Mouse (Mus musculus): ENCODE results near the gene Zfp61. TPM values are rescaled to one million over a fixed set of nuclear protein-coding genes. Genes with fewer than 3 reads are reported as not detected.
A peak's percentile ranks its signal among the peaks of the same experiment; 100 is the strongest.

Zfp61 gene
- total RNA-seq (2015; ENCODE audit: low replicate concordance) (1.2 and 2.1 TPM in 2 replicates), total RNA-seq (2017; ENCODE audit: low replicate concordance) (0.77 and 4.0 TPM in 2 replicates)

DNA sequence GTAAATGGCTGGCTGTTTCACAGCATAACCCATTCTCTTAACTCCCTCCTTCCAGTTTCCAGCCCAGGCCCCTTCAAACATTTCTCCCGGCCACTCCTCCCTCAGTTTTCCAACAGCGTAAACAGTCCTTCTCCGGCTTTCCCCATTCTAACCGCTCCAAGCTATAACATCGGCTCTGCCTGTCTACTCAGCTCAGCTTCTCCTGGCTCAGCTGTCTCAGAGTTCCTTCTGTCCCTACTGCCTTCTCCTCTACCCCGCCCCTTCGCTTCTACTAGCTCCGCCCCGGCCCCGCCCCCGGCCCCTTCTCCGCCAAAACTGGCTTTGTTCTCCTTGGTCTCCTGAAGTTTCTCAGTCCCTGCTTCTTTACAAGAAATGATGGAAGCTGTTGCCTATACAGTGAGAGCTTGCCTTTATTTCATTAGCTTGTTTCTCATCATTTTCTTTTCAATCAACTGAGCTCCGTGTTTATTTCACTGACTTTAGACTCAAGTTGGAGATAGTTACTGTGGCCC is at the start of gene Zfp61:
Gene Zfp61, minus strand, starts transcription at position 462 of the 512 bp plus-strand sequence.
- ATAC-seq (replicated peaks; ENCODE audit: low FRiP score, poor library complexity, severe bottlenecking): peak; percentile 81

- ATAC-seq (replicated peaks; ENCODE audit: low FRiP score, poor library complexity, severe bottlenecking): no peak
Measured at GRCm38 (mm10) chr7:24348896-24349295, 47.9 kb upstream of the Zfp61 start, which contains the start of gene Lypd5. Gene Lypd5, plus strand, starts transcription at chr7:24349196.

DNA sequence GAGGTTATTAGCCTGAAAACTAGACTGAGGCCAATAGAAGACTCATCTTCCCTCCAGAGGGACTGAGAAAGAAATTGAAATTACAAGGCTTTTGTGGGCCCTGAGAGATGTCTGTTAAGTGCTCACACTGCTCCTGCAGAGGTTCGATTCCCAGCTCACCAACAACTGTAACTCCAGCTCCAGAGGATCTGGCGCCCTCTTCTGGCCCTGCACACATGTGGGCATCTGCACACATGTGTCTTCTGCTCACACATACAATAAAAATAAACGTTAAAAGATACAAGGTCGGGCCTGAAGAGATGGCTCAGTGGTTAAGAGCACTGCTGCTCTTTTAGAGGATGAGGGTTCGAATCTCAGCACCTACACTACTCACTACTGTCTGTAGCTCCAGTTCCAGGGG is 45.4 kb upstream of the Zfp61 start:
- ATAC-seq (replicated peaks; ENCODE audit: low FRiP score, poor library complexity, severe bottlenecking): no peak

GRCm38 (mm10) chr7:24343701-24344272 is 42.8 kb upstream of the Zfp61 start:
- ATAC-seq (replicated peaks; ENCODE audit: low FRiP score, poor library complexity, severe bottlenecking): no peak

DNA sequence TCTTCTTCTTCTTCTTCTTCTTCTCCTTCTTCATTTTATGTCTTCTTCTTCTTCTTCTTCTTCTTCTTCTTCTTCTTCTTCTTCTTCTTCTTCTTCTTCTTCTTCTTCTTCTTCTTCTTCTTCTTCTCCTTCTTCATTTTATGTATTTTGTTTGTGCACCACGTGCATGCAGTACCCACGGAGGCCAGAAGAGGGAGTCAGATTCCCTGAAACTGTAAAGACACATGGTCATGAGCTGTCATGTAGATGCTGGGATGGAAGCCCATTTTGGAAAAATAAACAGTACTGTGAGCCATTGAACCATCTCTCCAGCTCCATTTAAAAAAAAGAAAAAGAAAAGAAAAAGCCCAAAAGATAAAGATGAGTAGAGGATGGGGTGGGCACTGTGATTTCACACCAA is 37.2 kb upstream of the Zfp61 start:
- no peak for ATAC-seq (replicated peaks; ENCODE audit: low FRiP score, poor library complexity, severe bottlenecking)

GRCm38 (mm10) chr7:24335699-24336309 is 34.8 kb upstream of the Zfp61 start:
- ATAC-seq (replicated peaks; ENCODE audit: low FRiP score, poor library complexity, severe bottlenecking): peak; percentile 76; the same call in 1 of the 2 replicates

GRCm38 (mm10) chr7:24333304-24333986 is 32.4 kb upstream of the Zfp61 start, which contains the start of gene Tescl:
Gene Tescl, minus strand, starts transcription at chr7:24333936.
- no peak for ATAC-seq (replicated peaks; ENCODE audit: low FRiP score, poor library complexity, severe bottlenecking)

- no peak for ATAC-seq (replicated peaks; ENCODE audit: low FRiP score, poor library complexity, severe bottlenecking)
Measured at GRCm38 (mm10) chr7:24327281-24327975, 26.4 kb upstream of the Zfp61 start.

GRCm38 (mm10) chr7:24326273-24327135 is 25.5 kb upstream of the Zfp61 start:
- no peak for ATAC-seq (replicated peaks; ENCODE audit: low FRiP score, poor library complexity, severe bottlenecking)

GRCm38 (mm10) chr7:24325675-24326128 is 24.7 kb upstream of the Zfp61 start:
- ATAC-seq (replicated peaks; ENCODE audit: low FRiP score, poor library complexity, severe bottlenecking): no peak

DNA sequence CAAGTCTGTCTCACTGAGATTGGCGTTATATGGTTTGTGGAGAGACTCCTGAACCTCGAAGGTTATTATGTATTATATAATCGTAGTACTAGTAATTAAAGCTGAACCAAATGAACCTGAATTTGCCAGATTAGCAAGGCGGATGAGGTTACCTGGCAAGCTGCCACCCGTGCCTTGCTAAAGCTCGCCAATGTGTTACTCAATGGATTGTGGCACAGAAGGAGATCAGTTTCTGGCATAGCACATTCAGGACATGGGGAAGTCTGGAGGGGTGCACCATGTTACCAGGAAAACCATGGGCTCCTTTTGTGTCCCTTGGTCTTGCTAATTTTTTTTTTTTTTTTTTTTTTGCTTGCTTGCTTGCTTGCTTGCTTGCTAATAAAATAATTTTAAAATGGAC is 24.2 kb upstream of the Zfp61 start:
- no peak for ATAC-seq (replicated peaks; ENCODE audit: low FRiP score, poor library complexity, severe bottlenecking)

- no peak for ATAC-seq (replicated peaks; ENCODE audit: low FRiP score, poor library complexity, severe bottlenecking)
Measured at GRCm38 (mm10) chr7:24322593-24322992, 21.6 kb upstream of the Zfp61 start.

- no peak for ATAC-seq (replicated peaks; ENCODE audit: low FRiP score, poor library complexity, severe bottlenecking)
Measured at GRCm38 (mm10) chr7:24318942-24319341, 17.9 kb upstream of the Zfp61 start.

GRCm38 (mm10) chr7:24316567-24317092 is 15.6 kb upstream of the Zfp61 start, which contains the start of gene Zfp94:
Gene Zfp94, minus strand, starts transcription at chr7:24316666.
- ATAC-seq (replicated peaks; ENCODE audit: low FRiP score, poor library complexity, severe bottlenecking): peak; percentile 99

- ATAC-seq (replicated peaks; ENCODE audit: low FRiP score, poor library complexity, severe bottlenecking): peak; percentile 37
Measured at GRCm38 (mm10) chr7:24315726-24316566, 14.9 kb upstream of the Zfp61 start.

DNA sequence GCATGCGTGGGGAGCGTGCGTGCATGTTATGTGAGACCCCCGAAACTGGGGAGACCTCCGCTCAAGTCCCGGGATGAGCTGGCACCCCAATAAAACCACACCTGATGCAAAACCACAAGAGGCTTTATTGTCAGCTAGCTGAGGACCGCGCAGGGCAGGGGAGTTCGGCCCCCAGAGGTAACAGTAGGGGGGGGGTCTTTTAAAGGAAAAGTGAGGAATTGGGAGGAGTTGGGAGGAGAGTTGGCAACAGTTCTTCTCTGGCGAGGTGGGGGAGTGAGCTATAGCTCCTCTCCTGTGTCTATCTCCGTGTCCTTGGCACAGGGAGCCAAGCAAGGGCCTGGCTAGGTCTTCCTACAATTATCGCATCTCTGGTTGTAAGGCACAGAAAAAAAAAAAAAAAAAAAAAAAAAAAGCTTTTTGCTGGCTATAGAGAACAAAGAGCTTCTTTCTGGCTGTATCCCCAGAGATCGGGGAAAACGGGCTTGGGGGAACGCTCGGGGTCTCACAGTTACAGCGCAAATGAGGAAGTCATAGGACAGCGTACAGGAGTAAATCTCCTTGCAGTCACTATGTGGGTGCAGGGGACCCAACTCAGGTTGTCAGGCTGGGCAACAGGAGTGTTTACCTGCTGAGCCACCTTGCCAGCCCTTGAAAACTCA is 1.1 kb downstream of the Zfp61 start:
- no peak for ATAC-seq (replicated peaks; ENCODE audit: low FRiP score, poor library complexity, severe bottlenecking)

GRCm38 (mm10) chr7:24298973-24299708 is 1.9 kb downstream of the Zfp61 start:
- ATAC-seq (replicated peaks; ENCODE audit: low FRiP score, poor library complexity, severe bottlenecking): peak; percentile 84

Data from erythroblast, adult 5-6 weeks (primary cell).